Mouse (Mus musculus): Measurements from ENCODE around the gene Gm13278.
A peak's percentile ranks its signal among the peaks of the same experiment; 100 is the strongest.
"Not testable (repeated sequence)": the region's sequence is repeated elsewhere in the genome, so short reads cannot be mapped to it uniquely, and the experiment has no call there.

The Gm13278 gene

DNA sequence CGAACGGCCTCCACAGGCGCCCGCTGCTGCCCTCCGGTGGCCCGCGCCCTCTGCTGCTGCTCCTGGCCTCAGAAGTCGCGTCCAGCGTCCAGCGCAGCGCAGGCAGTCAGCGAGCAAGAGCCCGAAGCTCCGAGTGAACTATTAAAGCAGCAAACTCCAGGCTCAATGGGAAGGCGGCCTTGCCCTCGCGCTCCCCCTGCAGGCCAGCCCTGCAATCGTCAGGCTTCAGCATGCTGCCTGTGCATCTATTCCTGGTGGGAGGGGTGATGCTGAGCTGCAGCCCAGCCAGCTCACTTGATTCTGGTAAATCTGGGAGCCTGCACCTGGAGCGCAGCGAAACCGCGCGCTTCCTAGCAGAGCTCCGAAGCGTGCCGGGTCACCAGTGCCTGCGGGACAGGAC lies 2.9 kb upstream of the Gm13278 start, which contains the start of gene Gm13277:
TSS of gene Gm13277 (plus strand) at position 231 of the 400 bp plus-strand sequence.
- peak; percentile 54 to 61 for DNase-seq (ENCODE audit: low read depth in 2 of 2, low spot score in 2 of 2)

DNA sequence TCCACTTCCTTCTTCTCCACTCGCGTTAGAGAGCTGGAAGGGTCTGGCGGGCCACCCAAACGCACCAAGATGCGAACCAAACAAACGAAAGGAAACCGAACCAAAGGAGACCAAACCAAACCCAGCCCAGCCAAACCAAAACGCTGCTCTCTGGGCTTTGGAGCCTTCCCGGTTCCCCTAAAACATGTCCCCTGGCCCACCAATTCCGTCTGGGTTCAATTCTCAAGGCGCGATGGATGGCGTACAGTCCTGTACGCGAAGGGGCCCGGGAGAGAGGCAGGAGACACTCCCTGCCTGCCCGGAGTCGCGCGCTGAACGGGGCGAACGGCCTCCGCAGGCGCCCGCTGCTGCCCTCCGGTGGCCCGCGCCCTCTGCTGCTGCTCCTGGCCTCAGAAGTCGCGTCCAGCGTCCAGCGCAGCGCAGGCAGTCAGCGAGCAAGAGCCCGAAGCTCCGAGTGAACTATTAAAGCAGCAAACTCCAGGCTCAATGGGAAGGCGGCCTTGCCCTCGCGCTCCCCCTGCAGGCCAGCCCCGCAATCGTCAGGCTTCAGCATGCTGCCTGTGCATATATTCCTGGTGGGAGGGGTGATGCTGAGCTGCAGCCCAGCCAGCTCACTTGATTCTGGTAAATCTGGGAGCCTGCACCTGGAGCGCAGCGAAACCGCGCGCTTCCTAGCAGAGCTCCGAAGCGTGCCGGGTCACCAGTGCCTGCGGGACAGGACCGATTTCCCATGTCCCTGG lies 2.8 kb downstream of the Gm13278 start, which contains the start of gene Gm13275:
TSS of gene Gm13275 (plus strand) at position 552 of the 740 bp plus-strand sequence.
- peak; percentile 79 to 86 for DNase-seq (ENCODE audit: low read depth in 2 of 2, low spot score in 2 of 2)

DNA sequence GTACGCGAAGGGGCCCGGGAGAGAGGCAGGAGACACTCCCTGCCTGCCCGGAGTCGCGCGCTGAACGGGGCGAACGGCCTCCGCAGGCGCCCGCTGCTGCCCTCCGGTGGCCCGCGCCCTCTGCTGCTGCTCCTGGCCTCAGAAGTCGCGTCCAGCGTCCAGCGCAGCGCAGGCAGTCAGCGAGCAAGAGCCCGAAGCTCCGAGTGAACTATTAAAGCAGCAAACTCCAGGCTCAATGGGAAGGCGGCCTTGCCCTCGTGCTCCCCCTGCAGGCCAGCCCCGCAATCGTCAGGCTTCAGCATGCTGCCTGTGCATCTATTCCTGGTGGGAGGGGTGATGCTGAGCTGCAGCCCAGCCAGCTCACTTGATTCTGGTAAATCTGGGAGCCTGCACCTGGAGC lies 5.7 kb downstream of the Gm13278 start, which contains the start of gene Gm13279:
TSS of gene Gm13279 (plus strand) at position 301 of the 400 bp plus-strand sequence.
- DNase-seq (ENCODE audit: low read depth in 2 of 2, low spot score in 2 of 2): not testable (repeated sequence)

DNA sequence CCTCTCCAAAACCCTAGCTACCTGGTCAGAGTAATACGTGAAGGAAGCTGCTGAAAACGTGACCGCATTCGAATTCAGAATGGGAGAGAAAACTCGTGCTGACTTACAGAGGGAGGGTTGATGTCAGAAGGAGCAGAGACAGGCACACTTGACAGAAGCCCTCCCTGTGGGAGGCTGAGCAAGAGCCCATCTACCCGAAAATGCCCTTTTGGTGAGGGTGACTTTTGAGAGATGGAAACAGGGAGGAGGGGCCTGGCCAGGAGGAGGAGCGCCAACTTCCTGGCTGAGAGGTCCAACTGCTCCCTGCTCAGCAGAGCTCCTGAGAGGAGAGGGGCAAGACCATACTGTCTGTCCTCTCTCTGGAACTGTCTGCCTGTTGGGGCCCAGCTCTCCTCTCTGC lies 8.0 kb downstream of the Gm13278 start, which contains the start of gene Gm13285:
TSS of gene Gm13285 (plus strand) at position 301 of the 400 bp plus-strand sequence.
- DNase-seq (ENCODE audit: low read depth in 2 of 2, low spot score in 2 of 2): not testable (repeated sequence)

DNA sequence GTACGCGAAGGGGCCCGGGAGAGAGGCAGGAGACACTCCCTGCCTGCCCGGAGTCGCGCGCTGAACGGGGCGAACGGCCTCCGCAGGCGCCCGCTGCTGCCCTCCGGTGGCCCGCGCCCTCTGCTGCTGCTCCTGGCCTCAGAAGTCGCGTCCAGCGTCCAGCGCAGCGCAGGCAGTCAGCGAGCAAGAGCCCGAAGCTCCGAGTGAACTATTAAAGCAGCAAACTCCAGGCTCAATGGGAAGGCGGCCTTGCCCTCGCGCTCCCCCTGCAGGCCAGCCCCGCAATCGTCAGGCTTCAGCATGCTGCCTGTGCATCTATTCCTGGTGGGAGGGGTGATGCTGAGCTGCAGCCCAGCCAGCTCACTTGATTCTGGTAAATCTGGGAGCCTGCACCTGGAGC lies 11.6 kb downstream of the Gm13278 start, which contains the start of gene Gm13287:
TSS of gene Gm13287 (plus strand) at position 301 of the 400 bp plus-strand sequence.
- not testable (repeated sequence) for DNase-seq (ENCODE audit: low read depth in 2 of 2, low spot score in 2 of 2)

DNA sequence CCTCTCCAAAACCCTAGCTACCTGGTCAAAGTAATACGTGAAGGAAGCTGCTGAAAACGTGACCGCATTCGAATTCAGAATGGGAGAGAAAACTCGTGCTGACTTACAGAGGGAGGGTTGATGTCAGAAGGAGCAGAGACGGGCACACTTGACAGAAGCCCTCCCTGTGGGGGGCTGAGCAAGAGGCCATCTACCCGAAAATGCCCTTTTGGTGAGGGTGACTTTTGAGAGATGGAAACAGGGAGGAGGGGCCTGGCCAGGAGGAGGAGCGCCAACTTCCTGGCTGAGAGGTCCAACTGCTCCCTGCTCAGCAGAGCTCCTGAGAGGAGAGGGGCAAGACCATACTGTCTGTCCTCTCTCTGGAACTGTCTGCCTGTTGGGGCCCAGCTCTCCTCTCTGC lies 13.9 kb downstream of the Gm13278 start, which contains the start of gene Gm13288:
TSS of gene Gm13288 (plus strand) at position 301 of the 400 bp plus-strand sequence.
- DNase-seq (ENCODE audit: low read depth in 2 of 2, low spot score in 2 of 2): not testable (repeated sequence)

DNA sequence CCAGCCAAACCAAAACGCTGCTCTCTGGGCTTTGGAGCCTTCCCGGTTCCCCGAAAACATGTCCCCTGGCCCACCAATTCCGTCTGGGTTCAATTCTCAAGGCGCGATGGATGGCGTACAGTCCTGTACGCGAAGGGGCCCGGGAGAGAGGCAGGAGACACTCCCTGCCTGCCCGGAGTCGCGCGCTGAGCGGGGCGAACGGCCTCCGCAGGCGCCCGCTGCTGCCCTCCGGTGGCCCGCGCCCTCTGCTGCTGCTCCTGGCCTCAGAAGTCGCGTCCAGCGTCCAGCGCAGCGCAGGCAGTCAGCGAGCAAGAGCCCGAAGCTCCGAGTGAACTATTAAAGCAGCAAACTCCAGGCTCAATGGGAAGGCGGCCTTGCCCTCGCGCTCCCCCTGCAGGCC lies 14.4 kb downstream of the Gm13278 start:
- peak in 1 of 2 experiments; percentile 8 for DNase-seq (ENCODE audit: low read depth in 2 of 2, low spot score in 2 of 2)

DNA sequence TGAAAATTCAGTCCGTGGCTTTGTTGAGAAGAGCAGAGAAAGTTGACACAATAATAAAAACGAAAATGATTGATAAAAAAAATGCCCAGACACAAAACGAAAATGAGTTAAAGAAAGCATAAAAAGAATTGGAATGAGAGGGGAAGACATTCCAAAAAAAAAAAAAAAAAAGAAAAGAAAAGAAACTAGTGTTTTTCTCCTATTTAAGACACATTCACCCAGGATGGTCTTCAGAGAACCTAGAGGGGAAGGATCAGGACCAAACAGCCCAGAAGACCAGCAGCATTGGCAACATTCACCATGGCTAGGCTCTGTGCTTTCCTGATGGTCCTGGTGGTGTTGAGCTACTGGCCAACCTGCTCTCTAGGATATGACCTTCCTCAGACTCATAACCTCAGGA lies 24.6 kb downstream of the Gm13278 start, which contains the start of gene Ifna7:
TSS of gene Ifna7 (plus strand) at position 301 of the 400 bp plus-strand sequence.
- no peak for DNase-seq (ENCODE audit: low read depth in 2 of 2, low spot score in 2 of 2)

DNA sequence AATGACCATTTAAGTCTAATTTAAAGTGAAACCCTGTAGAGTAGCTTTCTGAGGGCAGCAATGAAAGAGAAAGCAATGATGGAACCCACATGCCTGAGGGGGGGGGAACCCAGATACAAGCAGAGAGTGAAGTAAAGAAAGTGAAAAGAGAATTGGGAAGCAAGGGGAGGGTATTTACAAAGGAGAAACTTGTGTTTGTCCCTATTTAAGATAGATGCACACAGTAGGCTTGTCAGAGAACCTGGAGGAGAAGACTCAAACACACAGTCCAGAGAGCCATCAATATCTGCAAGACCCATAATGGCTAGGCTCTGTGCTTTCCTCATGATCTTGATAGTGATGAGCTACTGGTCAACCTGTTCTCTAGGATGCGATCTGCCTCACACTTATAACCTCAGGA lies 28.3 kb downstream of the Gm13278 start, which contains the start of gene Ifna11:
TSS of gene Ifna11 (plus strand) at position 301 of the 400 bp plus-strand sequence.
- DNase-seq (ENCODE audit: low read depth in 2 of 2, low spot score in 2 of 2): no peak

DNA sequence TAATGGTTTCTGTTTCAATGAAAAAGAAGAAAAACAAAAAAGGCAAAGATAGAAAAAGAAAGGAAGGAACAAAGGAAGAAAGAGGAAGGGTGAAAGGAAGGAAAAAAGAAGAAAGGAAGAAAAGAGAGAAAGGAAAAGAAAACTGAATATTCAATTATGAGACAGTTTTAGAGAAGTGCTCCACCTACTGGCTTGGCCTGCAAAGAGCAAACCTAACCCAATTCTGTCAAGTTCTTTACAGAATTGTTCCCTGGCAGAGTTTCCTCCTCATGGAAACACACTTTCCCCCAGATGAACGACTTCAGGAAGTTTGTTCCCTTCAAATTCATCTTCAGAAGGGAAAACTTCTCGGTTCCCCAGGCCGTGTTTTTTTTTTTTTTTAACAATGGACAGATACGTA lies 31.6 kb downstream of the Gm13278 start:
- peak in 1 of 2 experiments; percentile 25 for DNase-seq (ENCODE audit: low read depth in 2 of 2, low spot score in 2 of 2)

DNA sequence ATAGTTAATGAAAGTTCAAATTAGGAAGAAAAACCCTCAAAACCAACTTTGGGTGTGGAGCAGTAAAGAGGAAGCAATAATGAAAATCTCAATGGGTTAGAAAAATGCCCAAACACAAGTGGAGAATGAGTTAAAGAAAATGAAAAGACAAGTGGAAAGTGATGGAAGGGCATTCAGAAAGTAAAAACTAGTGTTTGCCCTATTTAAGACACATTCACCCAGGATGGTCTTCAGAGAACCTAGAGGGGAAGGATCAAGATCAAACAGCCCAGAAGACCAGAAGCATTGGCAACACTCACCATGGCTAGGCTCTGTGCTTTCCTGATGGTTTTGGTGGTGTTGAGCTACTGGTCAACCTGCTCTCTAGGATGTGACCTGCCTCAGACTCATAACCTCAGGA lies 35.8 kb downstream of the Gm13278 start, which contains the start of gene Ifna6:
TSS of gene Ifna6 (plus strand) at position 301 of the 400 bp plus-strand sequence.
- not testable (repeated sequence) for DNase-seq (ENCODE audit: low read depth in 2 of 2, low spot score in 2 of 2)

DNA sequence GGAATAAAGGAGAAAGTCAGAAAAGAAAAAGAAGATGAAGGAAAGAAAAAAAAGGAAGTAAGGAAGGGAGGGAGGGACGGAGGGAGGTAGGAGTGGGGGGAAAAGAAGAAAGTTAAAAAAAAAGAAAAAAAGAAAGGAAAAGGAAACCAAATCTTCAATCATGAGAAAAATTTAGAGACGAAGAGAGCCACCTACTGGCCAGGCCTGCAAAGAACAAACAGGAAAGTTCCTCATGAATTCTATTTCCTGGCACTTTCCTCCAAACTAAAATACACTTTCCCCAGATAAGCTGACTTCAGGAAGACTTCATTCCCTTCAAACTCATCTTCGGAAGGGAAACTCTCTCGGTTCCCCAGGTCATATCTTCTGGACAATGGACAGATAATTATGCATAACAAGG lies 39.2 kb downstream of the Gm13278 start:
- peak in 1 of 2 experiments; percentile 37 for DNase-seq (ENCODE audit: low read depth in 2 of 2, low spot score in 2 of 2)

DNA sequence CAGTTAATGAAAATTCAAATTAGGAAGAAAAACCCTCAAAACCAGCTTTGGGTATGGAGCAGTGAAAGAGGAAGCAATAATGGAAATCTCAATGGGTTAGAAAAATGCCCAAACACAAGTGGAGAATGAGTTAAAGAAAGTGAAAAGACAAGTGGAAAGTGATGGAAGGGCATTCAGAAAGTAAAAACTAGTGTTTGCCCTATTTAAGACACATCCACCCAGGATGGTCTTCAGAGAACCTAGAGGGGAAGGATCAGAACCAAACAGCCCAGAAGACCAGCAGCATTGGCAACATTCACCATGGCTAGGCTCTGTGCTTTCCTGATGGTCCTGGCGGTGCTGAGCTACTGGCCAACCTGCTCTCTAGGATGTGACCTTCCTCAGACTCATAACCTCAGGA lies 43.9 kb downstream of the Gm13278 start, which contains the start of gene Ifna5:
TSS of gene Ifna5 (plus strand) at position 301 of the 400 bp plus-strand sequence.
- not testable (repeated sequence) for DNase-seq (ENCODE audit: low read depth in 2 of 2, low spot score in 2 of 2)

DNA sequence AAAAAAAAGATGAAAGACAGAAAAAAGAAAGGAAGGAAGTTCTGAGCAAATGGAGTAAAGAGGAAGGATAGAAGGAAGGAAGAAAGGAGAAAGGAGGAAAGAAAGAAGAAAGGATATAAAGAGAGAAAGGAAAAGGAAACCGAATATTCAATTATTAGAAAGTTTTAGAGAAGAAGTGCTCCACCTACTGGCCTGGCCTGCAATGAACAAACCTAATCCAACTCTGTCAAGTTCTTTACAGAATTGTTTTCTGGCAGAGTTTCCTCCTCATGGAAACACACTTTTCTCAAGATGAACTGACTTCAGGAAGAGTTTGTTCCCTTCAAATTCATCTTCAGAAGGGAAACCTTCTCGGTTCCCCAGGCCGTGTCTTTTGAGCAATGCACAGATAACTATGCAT lies 47.5 kb downstream of the Gm13278 start:
- peak in 1 of 2 experiments; percentile 15 for DNase-seq (ENCODE audit: low read depth in 2 of 2, low spot score in 2 of 2)

DNA sequence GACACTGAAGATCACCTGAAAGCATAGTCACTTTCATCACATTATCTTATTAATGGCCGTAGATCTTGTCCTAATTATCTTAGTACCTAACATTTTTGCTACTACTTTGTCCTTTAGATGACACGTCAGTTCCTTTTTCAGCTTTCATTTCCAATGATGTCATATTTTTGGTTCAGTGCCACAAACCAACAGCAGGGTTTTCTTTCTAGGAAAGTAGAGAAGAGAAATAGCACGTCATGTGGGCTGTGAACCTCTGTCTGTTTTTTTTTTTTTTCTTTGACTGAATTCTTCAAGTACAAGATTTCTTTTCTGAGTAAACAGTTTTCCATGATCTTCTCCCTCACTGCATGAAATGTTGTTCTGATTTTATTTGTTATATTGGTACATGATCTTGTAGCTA lies 48.7 kb downstream of the Gm13278 start:
- DNase-seq (ENCODE audit: low read depth in 2 of 2, low spot score in 2 of 2): no peak

DNA sequence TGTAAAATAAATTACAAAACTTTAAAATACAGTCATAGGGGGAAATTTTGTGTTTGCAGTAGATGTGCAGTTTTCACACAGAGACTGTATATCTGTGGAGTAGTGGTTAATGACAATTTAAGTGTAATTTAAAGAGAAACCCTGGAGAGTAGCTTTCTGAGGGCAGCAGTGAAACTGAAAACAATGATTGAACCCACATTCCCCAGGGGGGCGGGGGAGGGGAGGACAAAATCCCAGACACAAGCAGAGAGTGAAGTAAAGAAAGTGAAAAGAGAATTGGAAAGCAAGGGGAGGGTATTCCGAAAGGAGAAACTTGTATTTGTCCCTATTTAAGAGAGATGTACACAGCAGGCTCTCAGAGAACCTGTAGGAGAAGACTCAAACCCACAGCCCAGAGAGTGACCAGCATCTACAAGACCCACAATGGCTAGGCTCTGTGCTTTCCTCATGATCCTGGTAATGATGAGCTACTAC lies 50.1 kb downstream of the Gm13278 start, which contains the start of gene Ifna4:
TSS of gene Ifna4 (plus strand) at position 424 of the 474 bp plus-strand sequence.
- DNase-seq (ENCODE audit: low read depth in 2 of 2, low spot score in 2 of 2): no peak
